Mouse (Mus musculus) liver, embryonic 14.5 days (tissue): ENCODE measurements around the gene Spire2.

ENCODE experiments used
- CTCF ChIP-seq: IDR thresholded peaks from 2 replicates; pipeline ENCODE4 v1.5.1; 2016; ENCODE audit warnings: antibody characterized with exemption, low read depth, control low read depth
- EP300 ChIP-seq: IDR thresholded peaks from 2 replicates; pipeline ENCODE4 v1.6.1; 2016; ENCODE audit warnings: antibody characterized with exemption, low read depth

GRCm38 (mm10) chr8:123384883-123385540, 52.5 kb downstream of the Spire2 start:
- TF ChIP-seq EP300, result no peak
- peak; percentile 79 for TF ChIP-seq CTCF
